Mouse (Mus musculus) embryonic facial prominence, embryonic 14.5 days (tissue): ENCODE measurements around the gene Tulp3. TPM values are rescaled to one million over a fixed set of nuclear protein-coding genes. Genes with fewer than 3 reads are reported as not detected.

ENCODE experiments used
- ATAC-seq: fragments of 200-750 bp; cut with Nextera tagmentation; 2 replicates; pipeline ENCODE4 v1.8.0; 2017; ENCODE audit warnings: low read depth, moderate number of reproducible peaks, moderate TSS enrichment
- DNase-seq: peaks from one replicate; pipeline ENCODE4 v3.0.0-alpha.2; 2015; ENCODE audit warnings: low spot score
- H3K27ac ChIP-seq: fragments of 300-500 bp; sonication (generic); replicated peaks from 2 replicates; pipeline ENCODE4 v1.5.1; 2014; ENCODE audit warnings: low read depth, mild to moderate bottlenecking, low read length, moderate library complexity
- H3K27me3 ChIP-seq: fragments of 300-500 bp; sonication (generic); replicated peaks from 2 replicates; pipeline ENCODE4 v1.6.1; 2014; ENCODE audit warnings: low read length; ENCODE audit not compliant: control insufficient read depth, insufficient read depth
- H3K36me3 ChIP-seq: fragments of 300-500 bp; sonication (generic); 2 replicates; pipeline ENCODE4 v1.6.1; 2014; ENCODE audit warnings: low read length, mixed read lengths; ENCODE audit not compliant: control insufficient read depth, insufficient read depth
- H3K4me1 ChIP-seq: fragments of 300-500 bp; sonication (generic); 2 replicates; pipeline ENCODE4 v1.6.1; 2014; ENCODE audit warnings: antibody characterized with exemption, low read length; ENCODE audit not compliant: control insufficient read depth, insufficient read depth
- H3K4me2 ChIP-seq: fragments of 300-500 bp; sonication (generic); 2 replicates; pipeline ENCODE4 v1.6.1; 2014; ENCODE audit warnings: low read depth, mild to moderate bottlenecking, low read length, moderate library complexity, mixed read lengths
- H3K4me3 ChIP-seq: fragments of 300-500 bp; sonication (generic); 2 replicates; pipeline ENCODE4 v1.5.1; 2014; ENCODE audit warnings: low read depth, mild to moderate bottlenecking, low read length
- H3K9ac ChIP-seq: fragments of 300-500 bp; sonication (generic); 2 replicates; pipeline ENCODE4 v1.6.1; 2014; ENCODE audit warnings: low read depth, mild to moderate bottlenecking, low read length, moderate library complexity, mixed read lengths
- H3K9me3 ChIP-seq: fragments of 300-500 bp; sonication (generic); 2 replicates; pipeline ENCODE4 v1.6.1; 2016; ENCODE audit warnings: low read length; ENCODE audit not compliant: control insufficient read depth
- WGBS: fragments of 180-500 bp; shearing (Covaris S2); extraction: QIAGEN DNeasy Blood & Tissue Kit; methylation state at CpG from one replicate; pipeline ENCODE4 v1.1.7; 2014; 5-methylcytosine and 5-hydroxymethylcytosine counted together
- polyA plus RNA-seq: library from polyadenylated mRNA; unstranded; fragments of >200 nt; fragmentation: Nextera tagmentation; extraction: Ambion mirVana; gene quantifications from 2 replicates; pipeline ENCODE4 v1.2.1, GENCODE M21; 2014

The Tulp3 gene
- polyA plus RNA-seq: 20.7 and 21.9 TPM in 2 replicates

DNA sequence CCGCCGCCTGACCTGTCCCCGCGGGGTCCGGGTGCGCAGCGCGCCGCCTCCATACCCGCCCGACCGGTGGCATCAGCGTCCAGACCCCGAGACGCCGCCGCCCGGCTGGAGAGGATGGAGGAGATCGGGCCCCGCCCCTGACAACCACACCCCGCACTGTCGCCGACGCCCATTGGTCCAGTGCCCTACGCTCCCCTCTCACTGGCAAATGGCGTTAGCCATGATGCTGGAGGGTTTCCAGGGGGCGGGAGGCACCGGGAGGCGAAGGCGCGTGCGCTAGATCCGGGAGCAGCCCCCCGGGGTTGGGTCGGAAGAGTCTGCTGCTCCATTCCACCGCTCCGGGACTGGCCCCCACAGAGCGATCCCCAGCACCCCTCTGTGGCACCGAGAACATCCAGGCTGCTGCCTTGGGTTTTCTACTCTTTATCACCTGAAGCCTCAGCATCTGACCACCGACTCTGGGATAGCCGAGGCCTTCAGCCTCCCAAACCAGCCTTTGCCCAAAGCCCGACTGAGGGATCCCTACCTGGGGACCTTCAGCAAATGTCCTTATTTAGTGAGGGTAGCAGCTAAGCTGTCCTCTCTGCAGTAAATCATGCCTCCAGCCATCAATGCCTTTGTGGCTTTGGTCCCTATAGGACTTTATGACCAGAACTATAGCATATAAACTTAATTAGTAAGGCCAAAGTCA lies at the start of gene Tulp3:
Tulp3 (minus strand) TSS at position 126 of the 691 bp plus-strand sequence.
- 2% methylated on average over 16 of the region's 42 CpGs for WGBS
- ATAC-seq (peak; percentile 99), DNase-seq (peak; percentile 98)
- peaks cover 28% of the 10 kb centered on the region for H3K36me3 ChIP-seq
- H3K9me3 ChIP-seq: no peaks in the 10 kb centered on the region
- H3K27me3 ChIP-seq: no peaks in the 10 kb centered on the region
- peak within 1 kb of the TSS; percentile 79 for H3K4me3 ChIP-seq
- peak within 1 kb of the TSS; percentile 79 for H3K4me2 ChIP-seq
- H3K27ac ChIP-seq: peak within 1 kb of the TSS; percentile 90
- peaks cover 10% of the 10 kb centered on the region; the same call in 1 of the 2 replicates for H3K4me1 ChIP-seq
- H3K9ac ChIP-seq: peak within 1 kb of the TSS; percentile 80

- Histone ChIP-seq H3K4me3 (no peak overlapping the region), H3K4me1 (peaks cover 7% of the 10 kb centered on the region; the same call in 1 of the 2 replicates), H3K27me3 (no peaks in the 10 kb centered on the region), H3K4me2 (no peak overlapping the region), H3K27ac (no peak overlapping the region), H3K9me3 (no peaks in the 10 kb centered on the region), H3K36me3 (peaks cover 36% of the 10 kb centered on the region), H3K9ac (0 out of 2 replicates have a peak overlapping the region, but pooled peaks have one; percentile 17)
- WGBS: 59% methylated on average over 5 of the region's 5 CpGs
- DNase-seq: peak; percentile 27
- no peak; the same call in 1 of the 2 replicates for ATAC-seq
Observed at GRCm38 (mm10) chr6:128404708-128405107, 49.1 kb upstream of the Tulp3 start.

GRCm38 (mm10) chr6:128399421-128400185 lies 44.0 kb upstream of the Tulp3 start:
- Histone ChIP-seq H3K27ac (peak overlapping the region; percentile 44; the same call in 1 of the 2 replicates), H3K4me1 (peaks cover 10% of the 10 kb centered on the region; the same call in 1 of the 2 replicates), H3K4me3 (peak overlapping the region; percentile 19), H3K9me3 (no peaks in the 10 kb centered on the region), H3K27me3 (no peaks in the 10 kb centered on the region), H3K36me3 (no peaks in the 10 kb centered on the region), H3K4me2 (peak overlapping the region; percentile 51), H3K9ac (peak overlapping the region; percentile 55)
- DNase-seq: peak; percentile 74
- peak; percentile 79 for ATAC-seq
- WGBS: 30% methylated on average over 18 of the region's 21 CpGs

- H3K27ac ChIP-seq: peak within 1 kb of the TSS; percentile 44; the same call in 1 of the 2 replicates
- H3K27me3 ChIP-seq: no peaks in the 10 kb centered on the region
- DNase-seq: no peak
- H3K4me1 ChIP-seq: peaks cover 10% of the 10 kb centered on the region; the same call in 1 of the 2 replicates
- no peaks in the 10 kb centered on the region for H3K9me3 ChIP-seq
- peak within 1 kb of the TSS; percentile 19 for H3K4me3 ChIP-seq
- peak within 1 kb of the TSS; percentile 51 for H3K4me2 ChIP-seq
- H3K9ac ChIP-seq: peak within 1 kb of the TSS; percentile 55
- no peak for ATAC-seq
- no peaks in the 10 kb centered on the region for H3K36me3 ChIP-seq
- WGBS: 69% methylated on average over 3 of the region's 3 CpGs
Observed at GRCm38 (mm10) chr6:128398996-128399395, 43.3 kb upstream of the Tulp3 start, which contains the start of gene Nrip2. TSS of gene Nrip2 (plus strand) at chr6:128399296.

DNA sequence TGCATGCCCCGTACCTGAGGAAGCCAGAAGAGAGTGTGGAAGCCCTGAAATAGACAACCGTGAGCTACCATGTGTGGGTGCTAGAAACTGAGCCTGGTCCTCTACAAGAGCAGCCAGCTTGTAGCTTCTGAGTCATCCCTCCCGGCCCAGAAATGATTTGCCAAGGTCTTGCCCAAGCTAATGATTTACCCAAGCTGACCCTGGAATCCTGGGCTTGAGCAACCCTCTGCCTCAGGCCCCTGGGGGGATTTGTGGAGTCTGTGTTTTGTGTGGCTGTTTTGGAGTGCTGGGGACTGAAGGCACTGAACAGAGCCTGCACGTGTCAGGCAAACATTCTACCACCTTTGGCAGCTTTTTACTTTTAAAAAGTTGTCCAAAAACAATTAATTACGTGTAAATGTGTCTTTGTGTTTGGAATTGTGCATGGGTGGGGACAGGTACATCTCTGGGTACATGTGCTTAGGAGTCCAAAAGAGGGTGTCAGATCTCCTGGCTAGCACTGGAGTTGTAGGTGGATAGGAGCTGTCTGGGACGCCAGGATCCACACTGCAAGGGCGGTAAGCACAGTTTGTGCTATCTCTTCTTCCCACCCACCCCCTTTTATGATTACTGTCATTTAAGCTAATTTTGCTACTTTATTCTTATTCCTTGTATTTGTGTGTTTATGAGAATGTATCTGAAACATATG lies 42.1 kb upstream of the Tulp3 start:
- Histone ChIP-seq H3K9ac (no peak overlapping the region), H3K27me3 (no peaks in the 10 kb centered on the region), H3K9me3 (no peaks in the 10 kb centered on the region), H3K4me1 (peaks cover 10% of the 10 kb centered on the region; the same call in 1 of the 2 replicates), H3K4me3 (no peak overlapping the region), H3K27ac (no peak overlapping the region), H3K36me3 (no peaks in the 10 kb centered on the region), H3K4me2 (no peak overlapping the region)
- WGBS: 80% methylated on average over 7 of the region's 7 CpGs
- no peak for DNase-seq
- ATAC-seq: no peak

DNA sequence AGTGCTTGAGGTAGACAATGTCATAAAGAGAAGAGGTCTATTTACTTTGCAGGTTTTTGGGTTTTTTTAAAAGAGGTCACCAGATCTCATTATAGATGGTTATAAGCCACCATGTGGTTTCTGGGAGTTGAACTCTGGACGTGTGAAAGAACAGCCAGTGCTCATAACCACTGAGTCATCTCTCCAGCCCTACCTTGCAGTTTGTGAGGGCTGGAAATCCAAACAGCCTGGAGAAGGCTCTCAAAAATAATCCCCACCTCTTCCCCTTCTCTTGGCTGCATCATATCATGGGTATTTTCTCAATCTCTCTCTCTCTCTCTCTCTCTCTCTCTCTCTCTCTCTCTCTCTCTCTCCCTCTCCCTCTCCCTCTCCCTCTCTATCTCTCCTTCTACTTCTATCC lies 35.0 kb upstream of the Tulp3 start:
- Histone ChIP-seq H3K4me3 (no peak overlapping the region), H3K4me1 (no peaks in the 10 kb centered on the region), H3K36me3 (no peaks in the 10 kb centered on the region), H3K27me3 (no peaks in the 10 kb centered on the region), H3K4me2 (no peak overlapping the region), H3K9ac (no peak overlapping the region), H3K9me3 (no peaks in the 10 kb centered on the region), H3K27ac (no peak overlapping the region)
- DNase-seq (no peak), ATAC-seq (no peak)
- 36% methylated on average over 1 of the region's 1 CpGs for WGBS

DNA sequence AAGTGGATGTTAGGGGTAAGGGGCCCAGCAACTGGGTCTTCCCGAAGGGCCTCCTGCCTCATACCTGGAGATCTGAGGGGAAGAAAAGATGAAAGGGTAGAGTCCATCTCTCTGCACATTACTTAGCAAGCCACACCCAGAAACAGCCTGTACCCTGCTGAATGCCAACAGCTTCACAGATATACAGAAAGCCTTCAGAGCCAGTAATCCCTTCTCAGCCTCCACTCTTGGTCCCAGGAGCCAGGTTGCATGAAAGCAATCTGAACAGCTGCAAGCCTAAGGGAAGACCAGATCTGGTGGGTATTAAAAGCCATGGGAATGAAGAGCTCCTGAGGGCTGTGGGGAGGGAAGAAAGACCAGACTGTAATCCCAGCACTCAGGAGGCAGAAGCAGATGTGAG lies 33.5 kb upstream of the Tulp3 start:
- H3K4me2 ChIP-seq: no peak overlapping the region
- no peak overlapping the region for H3K4me3 ChIP-seq
- ATAC-seq: peak; percentile 44
- no peak overlapping the region for H3K9ac ChIP-seq
- no peaks in the 10 kb centered on the region for H3K27me3 ChIP-seq
- no peaks in the 10 kb centered on the region for H3K36me3 ChIP-seq
- 71% methylated on average over 1 of the region's 1 CpGs for WGBS
- no peaks in the 10 kb centered on the region for H3K4me1 ChIP-seq
- no peak overlapping the region for H3K27ac ChIP-seq
- H3K9me3 ChIP-seq: no peaks in the 10 kb centered on the region
- peak; percentile 70 for DNase-seq

- H3K9me3 ChIP-seq: no peaks in the 10 kb centered on the region
- ATAC-seq: no peak
- WGBS: 74% methylated on average over 1 of the region's 1 CpGs
Observed at GRCm38 (mm10) chr6:128385026-128385425, 29.4 kb upstream of the Tulp3 start.

More at GRCm38 (mm10) chr6:128385026-128385425, 29.4 kb upstream of the Tulp3 start:
- Histone ChIP-seq H3K27ac (no peak overlapping the region), H3K36me3 (no peaks in the 10 kb centered on the region), H3K9ac (no peak overlapping the region), H3K4me2 (no peak overlapping the region), H3K4me3 (no peak overlapping the region), H3K27me3 (no peaks in the 10 kb centered on the region), H3K4me1 (no peaks in the 10 kb centered on the region)
- no peak for DNase-seq
